Mouse (Mus musculus) c-Kit-positive CD71-negative TER-119-negative erythroid progenitor cells, embryonic 14.5 days (primary cell): ENCODE results near the gene Rps18.
A peak's percentile ranks its signal among the peaks of the same experiment; 100 is the strongest.

ENCODE experiments used
- DNase-seq: peaks from one replicate; pipeline ENCODE4 v3.0.0-alpha.2; 2013; ENCODE audit warnings: low read depth

Gene Rps18

DNA sequence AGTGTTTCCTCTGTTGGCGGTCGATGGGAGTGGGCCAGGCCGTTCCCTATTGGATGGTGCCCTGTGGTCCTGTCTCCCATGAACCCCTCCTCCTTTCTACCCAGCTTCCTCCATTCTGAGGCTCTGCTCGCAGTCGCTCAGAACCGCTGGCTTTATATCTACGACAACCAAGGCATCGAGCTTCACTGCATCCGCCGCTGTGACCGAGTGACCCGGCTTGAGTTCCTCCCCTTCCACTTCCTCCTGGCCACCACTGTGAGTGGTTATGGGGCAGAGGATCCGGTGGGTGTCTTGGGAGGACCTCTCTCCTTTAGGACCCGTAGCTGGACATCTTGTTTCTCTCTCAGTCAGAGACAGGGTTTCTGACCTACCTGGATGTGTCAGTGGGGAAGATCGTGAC, 12.3 kb downstream of the Rps18 start:
- no peak for DNase-seq

DNA sequence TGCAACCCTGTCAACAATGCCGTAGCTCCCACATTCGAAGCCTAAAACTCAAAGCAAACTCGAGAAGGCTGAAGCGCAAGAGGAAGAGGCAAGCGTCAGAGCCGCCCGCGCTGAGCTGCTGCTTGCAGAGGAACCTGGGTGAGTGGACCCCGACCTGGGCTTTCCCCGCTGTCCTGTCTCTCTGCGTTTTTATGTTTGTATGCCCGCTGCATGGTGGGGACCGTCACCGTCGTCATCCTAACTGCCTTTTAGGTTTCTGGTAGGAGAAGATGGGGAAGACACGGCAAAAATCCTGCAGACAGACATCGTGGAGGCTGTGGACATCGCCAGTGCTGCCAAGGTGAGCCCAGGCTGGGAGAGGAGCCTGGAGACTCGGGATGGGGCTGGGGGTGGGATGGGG, 14.4 kb downstream of the Rps18 start:
- DNase-seq = no peak

DNA sequence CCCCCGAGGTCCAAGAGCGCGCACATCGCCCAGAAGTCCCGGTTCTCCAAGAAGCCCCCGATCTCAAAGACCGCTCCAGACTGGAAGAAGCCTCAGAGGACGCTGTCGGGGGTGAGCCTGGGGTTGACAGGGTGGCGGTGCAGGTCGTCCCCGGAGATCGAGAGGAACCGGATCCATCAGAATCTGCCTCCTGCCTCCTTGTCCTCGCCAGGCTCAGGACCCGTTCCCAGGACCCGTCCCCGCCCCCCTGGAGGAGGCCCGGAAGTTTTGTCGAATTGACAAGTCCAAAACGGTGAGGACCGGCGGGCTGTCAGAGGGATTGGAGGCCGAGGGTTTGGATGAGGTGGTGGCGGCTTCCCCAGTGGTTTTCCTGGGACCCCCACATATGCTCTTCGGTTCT, 14.8 kb downstream of the Rps18 start:
- DNase-seq = no peak

DNA sequence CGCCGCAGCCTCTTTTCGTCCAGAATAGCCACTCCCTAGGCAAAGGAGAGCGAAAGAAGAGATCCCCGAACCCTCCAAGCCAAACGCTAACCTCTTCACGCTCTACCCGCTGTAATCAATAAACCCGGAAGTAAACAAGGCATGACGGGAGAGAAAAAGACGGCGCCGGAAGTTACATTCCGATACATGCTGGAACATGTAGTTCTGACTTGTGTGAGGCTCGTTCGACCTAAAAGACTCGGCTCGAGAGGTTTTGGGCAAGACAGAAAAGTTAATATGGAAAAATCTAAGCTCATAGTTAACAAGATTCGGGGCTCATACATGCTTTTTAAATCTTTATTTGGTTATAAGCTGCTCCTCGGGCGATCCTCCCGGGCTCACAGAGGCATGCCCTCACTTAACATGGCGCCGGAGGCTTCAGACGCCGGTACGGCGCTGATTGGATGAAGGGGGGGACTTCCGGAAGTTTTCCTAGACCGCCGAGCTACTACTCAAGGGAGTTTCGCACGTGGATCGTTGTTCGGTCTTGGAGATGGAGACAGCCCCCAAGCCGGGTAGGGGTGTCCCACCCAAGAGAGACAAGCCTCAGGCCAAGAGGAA, 15.5 kb downstream of the Rps18 start, which contains the start of the genes Pfdn6 and Wdr46:
TSS of gene Pfdn6 (minus strand) at position 138 of the 600 bp plus-strand sequence.
TSS of gene Wdr46 (plus strand) at position 455 of the 600 bp plus-strand sequence.
- no peak for DNase-seq

DNA sequence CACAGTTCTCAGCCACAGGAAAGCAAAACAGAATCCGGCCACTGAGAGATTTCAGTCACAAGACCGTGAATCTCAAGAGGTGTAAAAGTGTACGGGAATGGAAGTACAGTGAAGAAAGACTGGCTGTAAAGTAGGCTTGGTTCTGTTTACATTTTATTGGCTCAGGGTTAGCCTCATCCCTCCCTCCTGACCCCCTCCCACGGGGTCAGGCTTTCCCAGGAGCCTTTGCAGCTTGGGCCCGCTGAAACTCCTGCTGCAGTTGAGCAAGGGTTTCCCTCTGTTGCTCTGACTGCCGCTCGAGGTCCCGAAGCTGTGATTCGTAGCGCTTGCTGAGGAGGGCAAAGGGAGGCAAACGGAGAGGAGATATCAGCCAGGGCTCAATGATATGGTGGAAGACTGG, 17.0 kb downstream of the Rps18 start:
- no peak for DNase-seq

DNA sequence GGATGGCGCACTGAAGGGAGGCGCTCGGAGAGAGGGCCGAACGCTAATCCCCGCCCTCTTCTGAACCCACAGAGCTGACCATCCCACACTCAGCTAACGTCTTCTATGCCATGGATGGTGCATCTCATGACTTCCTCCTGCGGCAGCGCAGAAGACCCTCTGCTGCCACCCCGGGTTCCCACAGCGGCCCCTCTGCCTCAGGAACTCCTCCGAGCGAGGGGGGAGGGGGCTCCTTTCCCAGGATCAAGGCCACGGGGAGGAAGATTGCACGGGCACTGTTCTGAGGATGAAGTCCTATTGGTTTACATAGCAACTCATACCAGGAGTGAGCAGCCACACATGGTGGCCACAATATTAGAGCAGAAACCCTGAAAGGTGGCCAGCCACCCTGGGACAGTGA, 18.8 kb downstream of the Rps18 start:
- no peak for DNase-seq

DNA sequence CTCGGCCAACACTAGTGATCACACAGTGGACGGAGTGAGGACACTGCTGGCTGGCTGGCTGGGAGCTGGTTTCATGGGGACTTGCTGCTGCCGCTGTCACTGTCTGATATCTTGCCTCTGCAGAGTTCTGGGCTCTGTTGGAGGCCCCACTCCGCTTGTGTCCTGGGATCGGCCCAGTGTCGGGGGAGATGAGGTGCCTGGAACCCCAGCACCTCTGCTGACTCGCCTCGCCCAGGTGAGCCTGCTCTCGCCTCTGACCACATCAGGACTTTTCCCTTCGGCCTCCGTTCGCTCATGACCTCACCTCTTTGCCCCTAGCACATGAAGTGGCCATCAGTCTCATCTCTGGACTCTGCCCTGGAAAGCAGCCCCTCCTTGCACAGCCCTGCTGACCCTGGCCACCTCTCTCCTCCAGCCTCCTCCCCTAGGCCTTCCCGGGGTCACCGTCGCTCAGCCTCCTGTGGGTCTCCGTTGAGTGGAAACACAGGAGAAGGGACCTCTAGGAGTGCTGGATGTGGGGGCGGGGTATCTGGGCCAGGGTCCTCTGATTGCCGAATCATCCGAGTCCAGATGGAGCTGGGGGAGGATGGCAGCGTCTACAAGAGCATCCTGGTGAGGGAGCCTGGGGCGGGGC, 20.3 kb downstream of the Rps18 start:
- DNase-seq = no peak

DNA sequence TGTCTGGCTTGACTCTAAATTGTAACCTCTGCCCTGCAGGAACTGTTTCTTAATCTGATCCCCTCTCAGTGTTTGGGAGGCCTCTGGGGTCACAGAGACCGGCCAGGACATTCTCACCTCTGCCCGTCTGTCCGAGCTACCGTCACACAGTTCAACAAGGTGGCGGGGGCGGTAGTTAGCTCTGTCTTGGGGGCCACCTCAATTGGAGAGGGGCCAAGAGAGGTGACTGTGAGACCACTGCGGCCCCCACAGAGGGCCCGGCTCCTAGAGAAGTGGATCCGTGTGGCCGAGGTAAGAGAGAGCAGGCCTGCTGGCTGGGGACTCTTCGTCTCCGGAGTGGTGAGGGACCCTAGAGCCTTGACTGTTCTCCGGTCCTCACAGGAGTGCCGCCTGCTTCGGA, 22.8 kb downstream of the Rps18 start:
- no peak for DNase-seq

DNA sequence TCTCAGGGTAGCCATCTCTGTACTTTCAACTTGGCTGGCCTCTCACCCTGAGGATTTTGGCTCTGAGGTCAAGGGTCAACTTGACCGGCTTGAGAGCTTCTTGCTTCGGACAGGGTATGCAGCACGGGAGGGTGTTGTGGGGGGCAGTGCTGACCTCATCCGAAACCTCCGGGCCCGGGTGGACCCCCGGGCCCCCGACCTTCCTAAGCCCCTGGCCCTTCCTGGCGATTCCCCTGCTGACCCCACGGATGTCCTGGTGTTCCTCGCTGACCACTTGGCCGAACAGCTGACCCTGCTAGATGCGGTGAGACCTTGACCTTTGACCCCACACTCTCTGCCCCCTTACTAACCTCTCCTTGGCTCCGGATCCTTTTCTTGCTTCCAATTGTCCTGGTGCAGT, 23.4 kb downstream of the Rps18 start:
- DNase-seq = no peak

DNA sequence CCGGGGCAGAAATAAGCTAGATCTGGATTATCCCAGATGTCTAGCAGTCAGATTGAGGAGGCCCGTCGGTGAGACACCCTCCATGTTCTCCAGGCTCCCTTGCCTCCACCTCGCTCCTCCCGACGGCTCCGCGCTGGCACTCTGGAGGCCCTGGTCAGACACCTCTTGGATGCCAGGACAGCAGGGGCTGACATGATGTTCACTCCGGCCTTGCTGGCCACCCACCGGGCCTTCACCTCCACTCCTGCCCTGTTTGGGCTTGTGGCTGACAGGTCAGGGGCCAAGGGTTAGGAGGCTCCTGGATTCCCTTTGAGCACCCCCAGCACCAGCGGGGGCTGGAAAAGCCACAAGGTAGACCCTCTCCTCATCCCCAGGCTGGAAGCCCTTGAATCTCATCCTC, 23.9 kb downstream of the Rps18 start:
- DNase-seq = no peak

DNA sequence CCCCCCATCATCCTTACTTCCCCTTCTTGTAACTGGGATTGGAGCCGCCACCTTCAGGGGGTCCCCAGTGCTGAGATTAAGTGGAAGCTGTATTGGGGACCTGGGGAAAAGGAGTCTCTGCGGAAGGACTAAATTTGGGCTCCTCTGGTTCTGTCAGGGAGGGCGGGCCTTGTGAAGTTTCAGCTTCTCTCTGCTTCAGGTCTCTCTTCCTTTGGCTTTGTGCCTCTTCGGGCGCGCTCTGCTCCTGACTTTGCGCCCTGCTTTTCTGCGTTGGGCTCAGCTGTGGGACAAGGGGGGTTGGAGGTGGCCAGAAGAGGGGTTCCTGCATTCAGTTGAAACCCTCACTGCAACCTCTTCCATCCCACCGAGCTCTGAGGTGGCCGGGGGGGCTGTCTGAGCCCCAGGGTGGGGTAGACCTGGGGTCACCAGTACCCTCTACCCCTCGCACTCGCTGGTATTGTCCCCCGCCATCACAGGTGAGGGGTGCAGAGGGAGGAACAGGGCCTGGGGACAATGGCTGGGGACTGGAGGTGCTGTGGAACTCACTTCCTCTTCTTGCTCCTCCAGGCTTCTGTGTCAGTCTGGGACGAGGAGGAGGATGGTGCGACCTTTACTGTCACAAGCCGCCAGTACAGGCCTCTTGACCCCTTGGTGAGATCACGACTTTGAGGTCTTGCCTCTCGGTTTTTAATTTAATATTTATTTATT, 24.5 kb downstream of the Rps18 start:
- DNase-seq = no peak

DNA sequence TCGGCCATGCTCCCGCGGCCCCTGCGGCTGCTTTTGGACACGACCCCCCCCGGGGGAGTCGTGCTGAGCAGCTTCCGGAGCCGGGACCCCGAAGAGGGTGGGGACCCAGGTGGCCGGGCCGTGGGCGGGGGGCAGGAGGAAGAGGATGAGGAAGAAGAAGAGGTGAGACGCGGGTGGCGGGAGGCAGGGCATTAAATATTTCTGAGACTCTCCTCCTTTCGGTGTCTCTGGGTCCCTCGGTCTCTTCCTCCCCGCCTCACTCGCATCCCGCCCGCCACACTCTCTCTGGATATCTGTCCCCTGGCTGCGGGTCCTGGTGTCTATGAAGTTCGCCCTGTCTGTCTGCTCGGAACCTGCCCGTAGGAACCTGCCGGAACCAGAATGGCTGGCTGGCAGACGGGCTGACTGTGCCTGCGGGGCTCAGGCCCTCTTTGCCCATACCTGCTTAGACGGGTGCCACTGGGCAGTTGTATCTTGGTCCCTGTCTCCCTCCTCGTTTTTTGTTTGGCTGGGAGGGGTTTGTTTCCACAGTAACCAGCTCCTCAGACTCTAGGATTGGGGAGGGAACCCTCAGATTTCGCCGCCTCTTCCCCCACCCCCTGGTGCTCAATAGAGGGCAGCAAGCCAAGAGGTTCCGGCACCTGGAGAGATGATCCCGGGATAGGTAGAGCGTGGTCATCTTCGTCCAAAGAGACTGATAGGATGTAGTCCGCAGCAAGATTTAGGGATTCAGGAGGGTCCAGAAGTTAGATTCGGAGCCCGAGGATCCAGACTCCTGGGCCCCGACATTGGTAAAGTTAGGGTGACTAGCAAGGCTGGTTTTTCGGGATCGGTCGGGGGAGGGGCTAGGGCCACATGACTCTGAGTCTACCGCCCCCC, 25.3 kb downstream of the Rps18 start:
- DNase-seq = no peak

DNA sequence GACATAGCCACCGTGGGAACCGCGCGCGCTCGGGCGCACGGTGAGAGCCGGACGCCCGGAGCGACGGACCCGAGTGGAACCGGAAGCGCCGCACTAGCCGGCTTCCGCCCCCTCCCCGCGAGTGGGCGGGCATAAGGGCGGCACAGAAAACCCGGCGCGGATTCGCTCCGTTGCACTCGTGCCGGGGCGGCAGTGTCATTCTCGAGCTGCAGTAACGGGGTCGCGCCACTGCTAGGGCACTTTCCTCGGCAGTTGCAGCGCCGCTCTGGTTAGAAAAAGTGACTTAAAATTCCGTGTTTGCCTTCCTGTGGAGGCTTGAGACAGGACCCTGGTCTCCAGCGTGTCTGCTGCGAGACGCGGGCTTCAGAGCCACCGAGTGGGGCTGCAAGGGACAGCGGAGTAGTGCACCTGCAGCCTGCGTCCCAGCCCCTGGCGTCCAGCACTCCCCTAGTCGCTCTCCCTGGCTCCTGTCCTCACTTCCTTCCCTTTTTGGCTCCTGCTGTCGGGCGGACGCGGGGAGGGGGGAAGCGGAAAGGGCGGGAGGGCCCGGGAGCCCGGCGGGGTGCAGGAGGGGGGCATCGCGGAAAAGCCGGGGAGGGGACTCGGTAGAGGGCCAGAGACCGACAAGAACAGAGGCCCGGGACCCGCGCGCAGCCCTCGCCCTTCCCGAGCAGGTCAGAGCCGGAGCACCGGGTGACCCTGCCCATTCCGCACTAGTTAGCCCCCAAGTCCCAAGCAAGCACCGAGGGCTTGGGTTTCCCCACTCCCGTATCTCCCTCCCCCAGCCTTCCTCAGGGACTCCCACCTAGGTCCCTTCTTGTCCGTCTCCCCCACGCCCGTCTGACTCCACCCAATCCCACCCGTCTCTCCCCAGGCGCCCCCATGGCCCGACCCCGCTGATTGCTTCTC, 26.2 kb downstream of the Rps18 start, which contains the start of gene Rgl2:
TSS of gene Rgl2 (plus strand) at position 173 of the 909 bp plus-strand sequence.
- DNase-seq = peak; percentile 89

DNA sequence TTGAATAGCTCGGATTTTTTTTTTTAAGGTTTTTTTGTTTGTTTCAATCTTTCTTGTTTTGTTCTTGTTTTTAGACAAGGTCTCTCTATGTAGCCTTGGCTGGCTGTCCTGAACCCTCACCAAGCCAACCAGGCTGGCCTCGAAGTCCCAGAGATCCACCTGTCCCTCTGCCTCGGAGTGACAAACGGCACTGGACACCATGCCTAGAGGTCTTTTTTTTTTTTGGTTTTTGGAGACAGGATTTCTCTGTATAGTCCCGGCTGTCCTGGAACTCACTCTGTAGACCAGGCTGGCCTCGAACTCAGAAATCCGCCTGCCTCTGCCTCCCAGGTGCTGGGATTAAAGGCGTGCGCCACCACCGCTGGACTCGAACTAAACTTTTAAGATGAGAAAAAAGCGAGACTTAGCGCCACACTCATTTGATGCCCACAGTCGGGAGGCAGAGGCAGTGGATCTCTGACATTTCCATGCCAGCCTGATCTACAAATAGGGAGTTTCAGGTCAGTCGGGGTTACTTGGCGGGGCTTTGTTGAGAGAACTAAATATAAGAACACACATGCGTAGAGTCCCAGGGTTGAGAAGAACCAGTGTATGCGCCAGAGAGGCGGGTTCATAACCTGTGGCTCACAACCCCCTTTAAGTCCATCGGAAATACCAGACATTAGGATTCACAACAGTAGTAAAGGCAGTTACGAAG, 27.4 kb downstream of the Rps18 start:
- no peak for DNase-seq

DNA sequence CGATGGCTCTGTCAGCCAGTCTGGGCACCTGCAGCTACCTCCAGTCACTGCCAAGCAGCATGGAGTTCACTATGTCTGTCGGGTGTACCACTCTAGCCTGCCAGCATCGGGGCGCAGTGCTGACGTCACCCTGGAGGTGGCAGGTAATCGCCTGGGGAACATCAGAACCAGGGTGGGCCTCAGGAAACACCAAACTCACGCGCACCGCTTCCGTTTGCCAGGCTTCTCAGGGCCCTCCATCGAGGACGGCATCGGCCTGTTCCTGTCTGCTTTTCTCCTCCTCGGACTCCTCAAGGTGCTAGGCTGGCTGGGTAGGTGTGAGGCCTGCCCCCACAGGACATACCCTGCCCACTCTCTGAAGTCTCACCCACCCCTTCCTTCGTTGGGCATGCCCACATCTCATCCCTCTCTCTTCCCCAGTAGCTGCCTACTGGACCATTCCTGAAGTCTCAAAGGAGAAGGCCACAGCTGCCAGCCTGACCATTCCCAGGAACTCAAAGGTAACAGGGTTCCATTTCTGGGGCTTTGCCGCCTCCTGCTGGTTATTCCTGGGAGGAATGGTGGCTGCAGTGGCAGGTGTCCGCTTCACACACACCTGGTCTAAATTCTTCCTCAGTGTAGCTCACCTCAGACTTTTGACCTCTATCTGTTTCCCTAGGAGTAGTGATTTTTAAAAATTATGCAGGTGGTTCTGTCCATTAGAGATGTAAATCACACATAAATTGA, 29.4 kb downstream of the Rps18 start:
- no peak for DNase-seq

DNA sequence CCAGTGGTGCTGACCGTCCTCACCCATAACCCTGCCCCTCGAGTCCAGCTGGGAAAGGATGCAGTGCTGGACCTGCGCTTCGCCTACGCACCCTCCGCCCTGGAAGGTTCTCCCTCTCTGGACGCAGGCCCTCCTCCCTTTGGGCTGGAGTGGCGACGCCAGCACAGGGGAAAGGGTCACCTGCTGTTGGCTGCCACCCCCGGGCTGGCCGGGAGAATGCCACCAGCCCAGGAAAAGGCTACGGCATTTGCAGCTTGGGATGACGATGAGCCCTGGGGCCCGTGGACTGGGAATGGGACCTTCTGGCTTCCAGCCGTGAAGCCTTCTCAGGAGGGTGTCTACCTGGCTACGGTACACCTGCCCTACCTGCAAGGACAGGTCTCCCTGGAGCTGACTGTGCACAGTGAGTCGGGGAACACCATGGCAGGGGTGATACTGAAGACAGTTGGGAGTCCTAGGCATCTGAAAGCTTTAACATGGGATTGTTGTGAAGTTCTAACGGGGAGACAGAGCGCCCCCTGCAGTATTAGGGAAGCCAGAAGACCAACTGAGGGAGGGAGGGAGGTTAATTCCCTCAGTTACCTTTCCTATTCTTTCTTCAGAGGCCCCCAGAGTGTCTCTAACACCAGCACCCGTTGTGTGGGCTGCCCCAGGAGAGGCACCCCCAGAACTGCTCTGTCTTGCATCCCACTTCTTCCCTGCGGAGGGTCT, 30.2 kb downstream of the Rps18 start:
- DNase-seq = no peak

DNA sequence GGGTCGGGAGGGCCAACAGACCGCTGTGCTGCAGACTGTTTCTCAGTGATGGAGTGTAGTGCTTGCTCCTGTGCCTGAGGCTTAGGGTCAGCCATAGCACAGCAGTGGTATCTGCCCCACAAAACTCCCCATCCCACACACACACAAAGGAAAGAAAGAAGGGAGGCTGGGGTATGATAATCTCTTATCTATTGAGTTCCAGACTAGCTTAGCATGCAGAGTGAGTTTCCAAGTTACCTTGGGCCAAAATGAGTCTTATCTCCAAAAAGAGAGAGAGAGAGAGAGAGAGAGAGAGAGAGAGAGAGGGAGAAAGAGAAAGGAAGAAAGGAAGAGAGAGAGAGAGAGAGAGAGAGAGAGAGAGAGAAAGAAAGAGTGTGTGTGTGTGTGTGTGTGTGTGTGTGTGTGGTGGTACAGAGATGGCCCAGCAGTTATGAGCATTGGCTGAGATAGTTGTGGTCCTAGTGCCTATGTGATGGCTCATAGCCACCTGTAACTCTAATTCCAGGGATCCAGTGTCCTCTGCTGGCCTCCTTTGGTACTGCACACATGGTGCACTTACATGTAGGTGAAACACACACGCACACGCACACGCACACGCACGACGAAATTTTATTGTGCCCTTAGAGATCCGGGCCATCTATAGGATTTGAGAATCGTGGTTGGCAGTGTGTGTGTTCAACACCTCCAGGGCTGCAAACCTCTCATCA, 31.1 kb downstream of the Rps18 start:
- DNase-seq = no peak

DNA sequence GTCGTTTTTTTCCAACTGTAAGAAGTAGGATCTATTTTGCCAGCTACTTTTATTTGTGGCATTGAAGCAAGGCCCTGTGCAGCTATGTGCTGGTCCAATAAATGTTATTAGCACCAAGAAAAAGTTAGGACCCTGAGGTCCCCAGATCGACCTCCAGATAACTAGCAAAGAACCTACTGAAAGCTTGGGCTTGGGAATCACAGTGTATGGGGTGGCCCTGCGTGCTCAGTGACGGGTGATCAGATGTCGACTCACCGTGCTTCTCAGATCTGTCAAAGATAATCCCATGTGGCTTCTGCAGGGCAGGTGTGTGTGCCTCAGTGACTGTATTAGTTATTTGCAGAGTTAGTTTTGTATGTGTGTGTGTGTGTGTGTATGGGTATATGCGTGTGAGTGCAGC, 34.4 kb downstream of the Rps18 start:
- DNase-seq = no peak
